Mouse (Mus musculus): ENCODE measurements at regions not wholly inside any gene's neighbourhood (a gene's known extent, or its start where the extent isn't known, plus 50 kb on each side); places are given as distances from the start of the nearest gene placed in this dataset.

DNA sequence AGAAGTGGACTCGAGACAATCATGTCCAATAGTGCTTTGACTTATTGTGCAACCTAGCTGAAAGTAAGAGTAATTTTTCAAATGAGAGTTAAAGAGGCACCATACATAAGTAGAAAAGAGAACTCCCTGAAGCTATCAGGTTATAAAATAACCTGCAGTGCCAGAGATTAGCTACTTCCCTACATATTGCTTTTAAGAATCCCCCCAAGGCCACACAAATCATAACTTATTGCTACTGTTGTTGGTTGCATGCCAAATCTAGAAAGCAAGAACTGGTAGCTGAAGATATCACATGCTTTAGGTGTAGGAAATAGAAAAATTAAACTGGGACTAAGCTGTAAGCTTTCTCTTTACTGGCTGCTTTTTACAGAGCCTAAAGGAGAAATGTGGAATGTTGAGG is 554.3 kb downstream of the Serpinb8 start:
- Histone ChIP-seq H3K9me3 (replicated peaks; ENCODE audit: control insufficient read depth, low read length) (no peaks in the 10 kb centered on the region), H3K4me2 (ENCODE audit: low read depth, low read length) (no peak overlapping the region), H3K36me3 (replicated peaks; ENCODE audit: control insufficient read depth, insufficient read depth, low read depth, low read length) (no peaks in the 10 kb centered on the region), H3K4me3 (ENCODE audit: low read depth, low read length) (no peak overlapping the region), H3K9ac (replicated peaks; ENCODE audit: low read length) (no peak overlapping the region), H3K27me3 (ENCODE audit: control insufficient read depth, insufficient read depth, low read length) (no peaks in the 10 kb centered on the region), H3K4me1 (ENCODE audit: control insufficient read depth, insufficient read depth, low read length) (no peaks in the 10 kb centered on the region), H3K27ac (replicated peaks; ENCODE audit: low read depth, low read length) (no peak overlapping the region)
- DNase-seq (ENCODE audit: low spot score) (no peak), ATAC-seq (replicated peaks; ENCODE audit: insufficient number of reproducible peaks, low FRiP score, low TSS enrichment, low read depth) (no peak)
- WGBS = 81% methylated on average over 1 of the region's 1 CpGs

DNA sequence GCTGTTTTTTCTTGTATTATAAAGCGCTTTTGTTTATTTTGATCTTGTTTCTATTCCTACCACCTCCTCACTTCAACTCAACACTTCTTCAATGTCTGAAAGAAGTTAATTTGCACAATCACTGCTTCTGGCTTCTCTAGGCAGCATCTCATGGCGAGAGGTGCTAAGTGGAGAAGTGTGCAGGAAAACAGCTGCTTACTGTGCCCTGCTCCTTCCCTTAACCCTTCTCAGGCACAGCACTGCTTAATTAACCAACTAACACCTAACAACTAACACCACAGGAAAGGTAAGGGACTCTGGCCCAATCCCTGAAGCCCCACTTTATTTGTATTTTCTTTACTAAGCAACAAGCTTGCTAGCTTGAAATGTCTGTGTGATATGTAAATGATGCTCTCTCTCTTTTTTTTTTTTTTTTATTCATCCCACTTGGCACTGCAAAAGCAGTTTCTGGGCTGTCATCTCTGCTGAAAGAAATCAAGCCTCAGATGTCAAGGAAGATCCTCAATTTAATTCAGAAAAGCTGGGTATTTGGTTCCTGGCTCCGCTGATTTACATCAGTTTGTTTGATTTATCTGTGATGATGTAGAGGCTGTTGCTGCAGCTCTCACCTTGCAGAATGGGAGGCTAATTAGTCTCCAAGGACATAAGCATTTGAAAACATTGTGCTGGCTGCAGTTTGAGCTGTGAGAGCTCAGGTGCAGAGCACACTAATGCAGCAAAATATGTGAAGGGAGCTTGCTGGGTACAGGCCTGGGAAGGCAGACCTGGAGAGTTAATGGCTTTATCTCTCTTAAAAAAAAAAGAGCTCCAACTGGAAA is 591.8 kb downstream of the Serpinb8 start:
- 64% methylated on average over 3 of the region's 3 CpGs for WGBS
- H3K9ac ChIP-seq (replicated peaks; ENCODE audit: low read length) = no peak overlapping the region
- no peak overlapping the region for H3K27ac ChIP-seq (replicated peaks; ENCODE audit: low read depth, low read length)
- ATAC-seq (replicated peaks; ENCODE audit: insufficient number of reproducible peaks, low FRiP score, low TSS enrichment, low read depth) (no peak), DNase-seq (ENCODE audit: low spot score) (no peak)
- no peak overlapping the region for H3K4me3 ChIP-seq (ENCODE audit: low read depth, low read length)
- H3K36me3 ChIP-seq (replicated peaks; ENCODE audit: control insufficient read depth, insufficient read depth, low read depth, low read length) = no peaks in the 10 kb centered on the region
- H3K9me3 ChIP-seq (replicated peaks; ENCODE audit: control insufficient read depth, low read length) = no peaks in the 10 kb centered on the region
- H3K27me3 ChIP-seq (ENCODE audit: control insufficient read depth, insufficient read depth, low read length) = no peaks in the 10 kb centered on the region
- no peak overlapping the region for H3K4me2 ChIP-seq (ENCODE audit: low read depth, low read length)
- H3K4me1 ChIP-seq (ENCODE audit: control insufficient read depth, insufficient read depth, low read length) = no peaks in the 10 kb centered on the region

DNA sequence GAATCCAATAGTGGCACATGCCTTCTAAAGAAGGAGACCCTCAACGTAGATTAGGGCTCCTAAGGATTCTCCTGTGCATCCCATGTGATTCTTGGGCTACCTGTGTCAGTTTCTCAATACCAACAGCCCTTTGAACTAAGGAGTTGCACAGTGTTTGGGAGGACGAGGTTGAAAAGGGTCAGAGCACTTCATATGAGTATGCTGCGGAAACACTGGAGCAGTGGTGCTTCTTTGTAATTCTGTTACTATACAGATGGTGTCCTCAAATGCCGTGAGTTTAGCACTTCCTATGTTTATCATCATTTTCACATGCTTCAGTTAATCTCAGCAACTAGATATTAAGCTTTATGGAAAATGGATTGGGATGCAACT is 592.3 kb downstream of the Serpinb8 start:
- H3K27me3 ChIP-seq (ENCODE audit: control insufficient read depth, insufficient read depth, low read length) = no peaks in the 10 kb centered on the region
- H3K27ac ChIP-seq (replicated peaks; ENCODE audit: low read depth, low read length) = no peak overlapping the region
- WGBS = 60% methylated on average over 4 of the region's 4 CpGs
- H3K4me1 ChIP-seq (ENCODE audit: control insufficient read depth, insufficient read depth, low read length) = no peaks in the 10 kb centered on the region
- DNase-seq (ENCODE audit: low spot score) = no peak
- no peak overlapping the region for H3K9ac ChIP-seq (replicated peaks; ENCODE audit: low read length)
- H3K4me2 ChIP-seq (ENCODE audit: low read depth, low read length) = no peak overlapping the region
- H3K9me3 ChIP-seq (replicated peaks; ENCODE audit: control insufficient read depth, low read length) = no peaks in the 10 kb centered on the region
- H3K36me3 ChIP-seq (replicated peaks; ENCODE audit: control insufficient read depth, insufficient read depth, low read depth, low read length) = no peaks in the 10 kb centered on the region
- no peak for ATAC-seq (replicated peaks; ENCODE audit: insufficient number of reproducible peaks, low FRiP score, low TSS enrichment, low read depth)
- H3K4me3 ChIP-seq (ENCODE audit: low read depth, low read length) = no peak overlapping the region

DNA sequence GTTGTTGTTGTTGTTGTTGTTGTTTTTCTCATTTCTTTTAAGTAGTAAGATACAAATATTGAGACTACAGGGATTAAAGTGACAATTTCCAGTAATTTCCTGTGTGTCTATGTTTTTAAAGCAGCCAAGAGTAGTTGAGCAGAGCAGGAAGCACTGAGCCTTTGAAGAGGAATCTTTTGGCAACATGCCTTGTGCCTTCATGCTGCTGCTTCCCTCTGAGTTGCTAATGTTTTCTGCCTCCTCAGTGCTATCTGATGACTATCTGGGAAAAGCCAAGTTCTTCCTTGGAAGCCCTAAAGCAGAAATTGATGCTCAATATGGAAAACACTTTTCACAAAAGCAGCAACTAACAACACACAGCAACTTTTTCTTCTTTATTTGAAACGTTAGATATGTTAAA is 634.2 kb downstream of the Serpinb8 start:
- Histone ChIP-seq H3K9me3 (replicated peaks; ENCODE audit: control insufficient read depth, low read length) (no peaks in the 10 kb centered on the region), H3K9ac (replicated peaks; ENCODE audit: low read length) (no peak overlapping the region), H3K4me2 (ENCODE audit: low read depth, low read length) (no peak overlapping the region), H3K4me3 (ENCODE audit: low read depth, low read length) (no peak overlapping the region), H3K4me1 (ENCODE audit: control insufficient read depth, insufficient read depth, low read length) (no peaks in the 10 kb centered on the region), H3K36me3 (replicated peaks; ENCODE audit: control insufficient read depth, insufficient read depth, low read depth, low read length) (no peaks in the 10 kb centered on the region), H3K27ac (replicated peaks; ENCODE audit: low read depth, low read length) (no peak overlapping the region), H3K27me3 (ENCODE audit: control insufficient read depth, insufficient read depth, low read length) (no peaks in the 10 kb centered on the region)
- DNase-seq (ENCODE audit: low spot score) = no peak
- WGBS = 74% methylated on average over 1 of the region's 1 CpGs
- ATAC-seq (replicated peaks; ENCODE audit: insufficient number of reproducible peaks, low FRiP score, low TSS enrichment, low read depth) = no peak

DNA sequence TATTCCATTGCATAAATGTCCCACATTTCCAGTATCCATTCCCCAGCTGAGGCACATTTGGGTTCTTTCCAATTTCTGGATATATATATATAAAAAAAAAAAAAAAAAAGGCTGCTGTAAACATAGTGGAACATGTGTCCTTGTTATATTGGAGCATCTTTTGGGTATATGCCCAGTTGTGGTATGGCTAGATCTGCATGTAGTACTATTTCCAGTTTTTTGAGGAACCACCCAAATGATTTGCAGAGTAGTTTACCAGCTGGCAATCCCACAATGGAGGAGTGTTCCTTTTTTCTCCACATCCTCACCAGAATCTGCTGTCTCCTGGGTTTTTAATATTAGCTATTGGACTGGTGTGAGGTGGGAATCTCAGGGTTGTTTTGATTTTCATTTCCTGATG is 650.3 kb downstream of the Serpinb8 start:
- Histone ChIP-seq H3K36me3 (replicated peaks; ENCODE audit: control insufficient read depth, insufficient read depth, low read depth, low read length) (no peaks in the 10 kb centered on the region), H3K9ac (replicated peaks; ENCODE audit: low read length) (no peak overlapping the region), H3K4me2 (ENCODE audit: low read depth, low read length) (no peak overlapping the region), H3K4me1 (ENCODE audit: control insufficient read depth, insufficient read depth, low read length) (no peaks in the 10 kb centered on the region), H3K27me3 (ENCODE audit: control insufficient read depth, insufficient read depth, low read length) (no peaks in the 10 kb centered on the region), H3K27ac (replicated peaks; ENCODE audit: low read depth, low read length) (no peak overlapping the region), H3K9me3 (replicated peaks; ENCODE audit: control insufficient read depth, low read length) (no peaks in the 10 kb centered on the region), H3K4me3 (ENCODE audit: low read depth, low read length) (no peak overlapping the region)
- no peak for ATAC-seq (replicated peaks; ENCODE audit: insufficient number of reproducible peaks, low FRiP score, low TSS enrichment, low read depth)
- no peak for DNase-seq (ENCODE audit: low spot score)

DNA sequence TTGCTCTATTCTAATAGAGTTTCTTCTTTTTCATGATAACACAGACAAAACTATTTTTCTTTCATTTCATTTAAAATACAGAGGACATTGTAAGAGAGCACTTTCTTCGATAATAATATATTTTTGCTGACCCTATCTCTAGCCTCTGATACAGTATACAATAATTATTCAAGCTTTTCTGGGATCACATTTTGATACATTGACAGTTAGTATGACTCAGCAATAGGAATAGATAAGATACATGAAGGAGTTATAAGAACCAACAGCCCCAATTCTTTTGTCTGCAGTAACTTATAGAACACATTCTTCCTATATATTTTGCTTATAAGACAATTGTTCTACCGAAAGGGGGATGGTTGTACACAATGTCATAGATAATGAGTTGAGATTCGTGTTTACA is 665.3 kb downstream of the Serpinb8 start:
- Histone ChIP-seq H3K4me2 (ENCODE audit: low read depth, low read length) (no peak overlapping the region), H3K9ac (replicated peaks; ENCODE audit: low read length) (no peak overlapping the region), H3K9me3 (replicated peaks; ENCODE audit: control insufficient read depth, low read length) (no peaks in the 10 kb centered on the region), H3K4me1 (ENCODE audit: control insufficient read depth, insufficient read depth, low read length) (no peaks in the 10 kb centered on the region), H3K27me3 (ENCODE audit: control insufficient read depth, insufficient read depth, low read length) (no peaks in the 10 kb centered on the region), H3K27ac (replicated peaks; ENCODE audit: low read depth, low read length) (no peak overlapping the region), H3K4me3 (ENCODE audit: low read depth, low read length) (no peak overlapping the region), H3K36me3 (replicated peaks; ENCODE audit: control insufficient read depth, insufficient read depth, low read depth, low read length) (no peaks in the 10 kb centered on the region)
- WGBS = 91% methylated on average over 3 of the region's 3 CpGs
- no peak for ATAC-seq (replicated peaks; ENCODE audit: insufficient number of reproducible peaks, low FRiP score, low TSS enrichment, low read depth)
- DNase-seq (ENCODE audit: low spot score) = no peak

DNA sequence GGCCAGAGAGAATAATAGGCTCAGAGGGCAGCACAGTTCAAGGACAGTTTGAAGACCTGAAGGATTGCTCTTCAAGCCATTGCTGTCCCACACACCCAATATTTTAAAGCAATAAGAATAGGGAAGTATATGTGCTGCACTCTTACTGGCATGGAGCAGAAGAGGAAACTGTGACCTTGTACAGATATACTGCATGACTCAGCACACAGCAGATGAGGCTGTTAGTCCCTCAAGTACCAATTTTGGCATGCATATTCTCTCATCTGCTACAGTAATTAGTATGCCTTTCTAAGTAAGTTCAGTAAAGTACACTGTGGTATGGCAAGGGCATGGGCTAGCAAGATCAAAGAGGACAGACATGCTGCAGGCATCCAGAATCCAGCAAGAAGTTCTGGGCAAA is 669.5 kb downstream of the Serpinb8 start:
- H3K9me3 ChIP-seq (replicated peaks; ENCODE audit: control insufficient read depth, low read length) = no peaks in the 10 kb centered on the region
- H3K27ac ChIP-seq (replicated peaks; ENCODE audit: low read depth, low read length) = no peak overlapping the region
- no peak overlapping the region for H3K4me3 ChIP-seq (ENCODE audit: low read depth, low read length)
- H3K4me2 ChIP-seq (ENCODE audit: low read depth, low read length) = no peak overlapping the region
- no peak overlapping the region for H3K9ac ChIP-seq (replicated peaks; ENCODE audit: low read length)
- H3K27me3 ChIP-seq (ENCODE audit: control insufficient read depth, insufficient read depth, low read length) = no peaks in the 10 kb centered on the region
- H3K36me3 ChIP-seq (replicated peaks; ENCODE audit: control insufficient read depth, insufficient read depth, low read depth, low read length) = no peaks in the 10 kb centered on the region
- no peak for DNase-seq (ENCODE audit: low spot score)
- ATAC-seq (replicated peaks; ENCODE audit: insufficient number of reproducible peaks, low FRiP score, low TSS enrichment, low read depth) = no peak
- no peaks in the 10 kb centered on the region for H3K4me1 ChIP-seq (ENCODE audit: control insufficient read depth, insufficient read depth, low read length)

DNA sequence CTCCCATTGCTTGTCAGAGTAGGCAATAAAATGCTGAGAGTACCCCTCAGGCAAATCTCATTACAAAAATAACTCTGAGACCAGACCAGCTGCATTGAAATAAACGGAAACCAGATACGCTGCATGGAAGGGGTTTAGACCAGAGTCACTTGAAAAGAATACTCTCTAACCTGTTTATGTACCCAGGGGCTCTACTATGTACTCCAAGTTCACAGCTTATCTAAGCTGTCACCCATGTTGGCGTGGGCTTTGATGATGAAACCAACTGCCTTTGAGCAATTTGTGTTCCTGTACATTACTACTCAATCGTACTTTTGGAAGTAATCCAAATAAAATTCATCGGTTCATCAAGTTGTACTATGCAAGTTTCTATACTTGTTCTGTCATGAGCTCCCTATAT is 692.3 kb downstream of the Serpinb8 start:
- Histone ChIP-seq H3K4me2 (ENCODE audit: low read depth, low read length) (no peak overlapping the region), H3K27ac (replicated peaks; ENCODE audit: low read depth, low read length) (no peak overlapping the region), H3K27me3 (ENCODE audit: control insufficient read depth, insufficient read depth, low read length) (no peaks in the 10 kb centered on the region), H3K9ac (replicated peaks; ENCODE audit: low read length) (no peak overlapping the region), H3K9me3 (replicated peaks; ENCODE audit: control insufficient read depth, low read length) (no peaks in the 10 kb centered on the region), H3K4me3 (ENCODE audit: low read depth, low read length) (no peak overlapping the region), H3K4me1 (ENCODE audit: control insufficient read depth, insufficient read depth, low read length) (no peaks in the 10 kb centered on the region), H3K36me3 (replicated peaks; ENCODE audit: control insufficient read depth, insufficient read depth, low read depth, low read length) (no peaks in the 10 kb centered on the region)
- WGBS = 61% methylated on average over 5 of the region's 5 CpGs
- ATAC-seq (replicated peaks; ENCODE audit: insufficient number of reproducible peaks, low FRiP score, low TSS enrichment, low read depth) (no peak), DNase-seq (ENCODE audit: low spot score) (peak; percentile 2)
